Mouse (Mus musculus) hindbrain, embryonic 13.5 days (tissue): ENCODE results near the gene Stox2. TPM values are rescaled to one million over a fixed set of nuclear protein-coding genes. Genes with fewer than 3 reads are reported as not detected.

Source experiments
- polyA plus RNA-seq: library from polyadenylated mRNA; unstranded; fragments of >200 nt; fragmentation: Nextera tagmentation; extraction: Ambion mirVana; gene quantifications from 2 replicates; pipeline ENCODE4 v1.2.1, GENCODE M21; 2015

The Stox2 gene
- polyA plus RNA-seq, 1 experiment from 2014 or later: 38.9 TPM

Other genes with a start within 250 kb of the Stox2 start
- gene Trappc11, start 87.1 kb upstream of the Stox2 start, polyA plus RNA-seq: 38.7 and 40.0 TPM in 2 replicates
- 37.6 and 39.4 TPM in 2 replicates for gene Rwdd4a, start 87.3 kb upstream of the Stox2 start, polyA plus RNA-seq
- 5.6 and 6.2 TPM in 2 replicates for gene Ing2, start 229.2 kb upstream of the Stox2 start, polyA plus RNA-seq